ENCODE assay signal across 8 mouse cellular contexts in the genomic region with DNA sequence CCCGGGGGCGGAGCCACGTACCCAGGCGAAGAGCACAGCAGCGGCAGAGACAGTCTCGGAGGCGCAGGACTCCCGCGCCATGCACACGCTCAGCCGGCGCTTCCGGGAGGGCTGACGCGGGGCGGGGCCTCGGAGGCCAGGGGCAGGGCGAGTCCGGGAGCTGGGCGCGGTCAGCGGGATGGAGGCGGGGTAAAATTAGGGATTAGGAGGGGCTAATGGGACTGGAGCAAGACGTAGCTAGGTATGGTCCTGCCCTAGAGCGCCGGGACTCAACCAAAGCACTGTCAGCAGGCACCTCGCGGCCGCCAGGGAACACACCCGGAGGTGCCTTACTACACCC. TPM values are rescaled to one million over a fixed set of nuclear protein-coding genes. Genes with fewer than 3 reads are reported as not detected.
DNase-seq lines count a peak whose midpoint lies in the region; ATAC-seq and TF ChIP-seq lines count a peak whose summit lies in the region.

A gene (minus strand): TSS at position 116 of the 340 bp plus-strand sequence.

- TF ChIP-seq EP300 in lung, postnatal 0 days (IDR thresholded peaks at IDR 0.05), result no peak

- DNase-seq in Muller cell, postnatal 12 days (ENCODE audit: inconsistent ontology term), result peak; percentile 95
- DNase-seq in cerebellum, adult 2 months, result peak; percentile 93 to 95
- peak; percentile 93 for DNase-seq in forebrain, postnatal 0 days
- peak; percentile 89 for DNase-seq in heart, postnatal 4 days
- peak; percentile 91 for DNase-seq in layer of hippocampus, adult 9-11 months
- peak; percentile 93 for DNase-seq in lung, postnatal 0 days (ENCODE audit: low spot score)
- DNase-seq in ovary, postnatal 14 days (ENCODE audit: low spot score), result peak; percentile 77
- peak; percentile 75 for DNase-seq in urinary bladder, adult 2 months (ENCODE audit: low spot score)

- peak within 1 kb of the TSS; percentile 85 for H3K4me2 ChIP-seq in forebrain, postnatal 0 days (ENCODE audit: low read depth)
- H3K4me2 ChIP-seq in lung, postnatal 0 days (replicated peaks; ENCODE audit: low read depth, low read length), result peak within 1 kb of the TSS; percentile 98

- H3K36me3 ChIP-seq in forebrain, postnatal 0 days (ENCODE audit: insufficient read depth), result 0 out of 2 replicates have a peak, but pooled peaks cover 6% of the 10 kb centered on the region
- no peaks in the 10 kb centered on the region for H3K36me3 ChIP-seq in lung, postnatal 0 days (ENCODE audit: insufficient read depth, low read length)

- TF ChIP-seq POLR2A in cerebellum, adult 2 months (IDR thresholded peaks at IDR 0.05; ENCODE audit: borderline replicate concordance, insufficient read depth, low read length), result peak; percentile 83; the same call in 1 of the 2 replicates

- H3K9me3 ChIP-seq in forebrain, postnatal 0 days (ENCODE audit: low read length), result no peaks in the 10 kb centered on the region
- H3K9me3 ChIP-seq in lung, postnatal 0 days (ENCODE audit: low read length), result no peaks in the 10 kb centered on the region

- H3K4me3 ChIP-seq in cerebellum, adult 2 months (replicated peaks; ENCODE audit: insufficient read depth, low read depth, low read length), result peak within 1 kb of the TSS; percentile 96
- H3K4me3 ChIP-seq in forebrain, postnatal 0 days (ENCODE audit: low read depth, low read length), result peak within 1 kb of the TSS; percentile 63
- peak within 1 kb of the TSS; percentile 64 for H3K4me3 ChIP-seq in lung, postnatal 0 days (ENCODE audit: low read depth, low read length)

- H3K27ac ChIP-seq in cerebellum, adult 2 months (ENCODE audit: insufficient read depth, low read length), result peak within 1 kb of the TSS; percentile 94
- H3K27ac ChIP-seq in forebrain, postnatal 0 days (ENCODE audit: low read depth, low read length), result peak within 1 kb of the TSS; percentile 90
- 0 out of 2 replicates have a peak within 1 kb of the TSS, but pooled peaks have one; percentile 26 for H3K27ac ChIP-seq in lung, postnatal 0 days (ENCODE audit: low read length)

- peak within 1 kb of the TSS; percentile 79 for H3K9ac ChIP-seq in forebrain, postnatal 0 days
- peak within 1 kb of the TSS; percentile 44; the same call in 1 of the 2 replicates for H3K9ac ChIP-seq in lung, postnatal 0 days (replicated peaks; ENCODE audit: low read depth)

- no peaks in the 10 kb centered on the region for H3K27me3 ChIP-seq in cerebellum, adult 2 months (ENCODE audit: control insufficient read depth, insufficient read depth, low read length)
- H3K27me3 ChIP-seq in forebrain, postnatal 0 days (ENCODE audit: insufficient read depth, low read length), result no peaks in the 10 kb centered on the region
- no peaks in the 10 kb centered on the region for H3K27me3 ChIP-seq in lung, postnatal 0 days (replicated peaks; ENCODE audit: insufficient read depth, low read length)

- ATAC-seq in forebrain, postnatal 0 days, result peak; percentile 96
- peak; percentile 98 for ATAC-seq in lung, postnatal 0 days

- H3K4me1 ChIP-seq in cerebellum, adult 2 months (ENCODE audit: control insufficient read depth, insufficient read depth, low read length), result peaks cover 19% of the 10 kb centered on the region
- H3K4me1 ChIP-seq in forebrain, postnatal 0 days (ENCODE audit: insufficient read depth), result peaks cover 19% of the 10 kb centered on the region
- H3K4me1 ChIP-seq in lung, postnatal 0 days (ENCODE audit: insufficient read depth, low read depth, low read length), result 0 out of 2 replicates have a peak, but pooled peaks cover 7% of the 10 kb centered on the region

- 1% methylated on average over 30 of the region's 30 CpGs for WGBS in cerebellum, adult 2 months
- 1% methylated on average over 30 of the region's 30 CpGs for WGBS in forebrain, postnatal 0 days
- WGBS in lung, postnatal 0 days, result 6% methylated on average over 24 of the region's 30 CpGs

- TF ChIP-seq CTCF in cerebellum, adult 2 months (IDR thresholded peaks at IDR 0.05; ENCODE audit: borderline replicate concordance, insufficient read depth, low read depth, low read length), result no peak
- TF ChIP-seq CTCF in forebrain, postnatal 0 days (IDR thresholded peaks at IDR 0.05; ENCODE audit: low read depth), result no peak; the same call in 1 of the 2 replicates
- TF ChIP-seq CTCF in lung, postnatal 0 days (IDR thresholded peaks at IDR 0.05), result no peak

RNA-seq across cellular contexts. Expression of the gene that starts here (rescaled TPM):
- polyA plus RNA-seq in cerebellum, adult 2 months (2012; rRNA removed), result 38.7 and 41.1 TPM in 2 replicates
- 50.7 and 54.5 TPM in 2 replicates for total RNA-seq in forebrain, postnatal 0 days (2014; rRNA removed)
- 40.4 and 46.9 TPM in 2 replicates for polyA plus RNA-seq in forebrain, postnatal 0 days (2015; fragmentation: Nextera tagmentation; extraction: Ambion mirVana)
- 10 to 100 TPM; 10.6 to 11.3 TPM for total RNA-seq in heart, postnatal 4 days (2021)
- polyA plus RNA-seq in lung, postnatal 0 days (2015; fragmentation: Nextera tagmentation; extraction: Ambion mirVana), result 7.2 and 8.3 TPM in 2 replicates
- 7.2 and 7.5 TPM in 2 replicates for polyA plus RNA-seq in urinary bladder, adult 2 months (2012; rRNA removed)

Comparison
In these comparisons a context has a peak if more than half of its experiments do, and no peak if none do; other contexts are left out.
1. Peak in every context shown above with its lines: DNase-seq, ATAC-seq, H3K4me3 ChIP-seq and H3K27ac ChIP-seq.
2. H3K27ac ChIP-seq: peak in every context shown above with its lines; median percentile 94 in cerebellum, adult 2 months; 90 in forebrain, postnatal 0 days; 26 in lung, postnatal 0 days.